Mouse (Mus musculus): ENCODE data around the gene Uts2. TPM values are rescaled to one million over a fixed set of nuclear protein-coding genes. Genes with fewer than 3 reads are reported as not detected.
A peak's percentile ranks its signal among the peaks of the same experiment; 100 is the strongest.

Uts2 gene
- polyA plus RNA-seq, 1 experiment from 2014 or later = not detected

GRCm38 (mm10) chr4:150965555-150965951 lies 31.3 kb upstream of the Uts2 start:
- Histone ChIP-seq H3K9ac (ENCODE audit: low read depth, low read length) (no peak overlapping the region), H3K4me3 (ENCODE audit: low read depth, low read length) (no peak overlapping the region), H3K27ac (ENCODE audit: low read depth, low read length) (no peak overlapping the region), H3K9me3 (ENCODE audit: control insufficient read depth, low read length) (no peaks in the 10 kb centered on the region), H3K36me3 (ENCODE audit: control insufficient read depth, insufficient read depth, low read length) (no peaks in the 10 kb centered on the region), H3K4me2 (no peak overlapping the region), H3K27me3 (replicated peaks; ENCODE audit: control insufficient read depth, insufficient read depth, low read length) (no peaks in the 10 kb centered on the region), H3K4me1 (replicated peaks; ENCODE audit: control insufficient read depth, insufficient read depth, low read length) (no peaks in the 10 kb centered on the region)
- DNase-seq (ENCODE audit: low spot score) (no peak), ATAC-seq (replicated peaks; ENCODE audit: low FRiP score) (no peak)
- 62% methylated on average over 11 of the region's 11 CpGs for WGBS

GRCm38 (mm10) chr4:150966556-150966955 lies 30.3 kb upstream of the Uts2 start:
- no peak overlapping the region for H3K9ac ChIP-seq (ENCODE audit: low read depth, low read length)
- no peaks in the 10 kb centered on the region for H3K36me3 ChIP-seq (ENCODE audit: control insufficient read depth, insufficient read depth, low read length)
- WGBS = 13% methylated on average over 7 of the region's 7 CpGs
- no peak overlapping the region for H3K4me2 ChIP-seq
- peak; percentile 51 for DNase-seq (ENCODE audit: low spot score)
- H3K4me1 ChIP-seq (replicated peaks; ENCODE audit: control insufficient read depth, insufficient read depth, low read length) = no peaks in the 10 kb centered on the region
- no peaks in the 10 kb centered on the region for H3K27me3 ChIP-seq (replicated peaks; ENCODE audit: control insufficient read depth, insufficient read depth, low read length)
- ATAC-seq (replicated peaks; ENCODE audit: low FRiP score) = no peak
- H3K4me3 ChIP-seq (ENCODE audit: low read depth, low read length) = no peak overlapping the region
- no peak overlapping the region for H3K27ac ChIP-seq (ENCODE audit: low read depth, low read length)
- H3K9me3 ChIP-seq (ENCODE audit: control insufficient read depth, low read length) = no peaks in the 10 kb centered on the region

- 77% methylated on average over 8 of the region's 8 CpGs for WGBS
Measured at GRCm38 (mm10) chr4:150968956-150969355, 27.9 kb upstream of the Uts2 start.

GRCm38 (mm10) chr4:150973264-150973663 lies 23.6 kb upstream of the Uts2 start:
- DNase-seq (ENCODE audit: low spot score) = no peak
- no peak overlapping the region for H3K4me2 ChIP-seq
- H3K9ac ChIP-seq (ENCODE audit: low read depth, low read length) = no peak overlapping the region
- no peaks in the 10 kb centered on the region for H3K27me3 ChIP-seq (replicated peaks; ENCODE audit: control insufficient read depth, insufficient read depth, low read length)
- H3K9me3 ChIP-seq (ENCODE audit: control insufficient read depth, low read length) = no peaks in the 10 kb centered on the region
- no peak overlapping the region for H3K27ac ChIP-seq (ENCODE audit: low read depth, low read length)
- H3K36me3 ChIP-seq (ENCODE audit: control insufficient read depth, insufficient read depth, low read length) = no peaks in the 10 kb centered on the region
- 79% methylated on average over 8 of the region's 8 CpGs for WGBS
- H3K4me3 ChIP-seq (ENCODE audit: low read depth, low read length) = no peak overlapping the region
- no peaks in the 10 kb centered on the region for H3K4me1 ChIP-seq (replicated peaks; ENCODE audit: control insufficient read depth, insufficient read depth, low read length)
- no peak for ATAC-seq (replicated peaks; ENCODE audit: low FRiP score)

More at GRCm38 (mm10) chr4:150968956-150969355, 27.9 kb upstream of the Uts2 start:
- Histone ChIP-seq H3K9me3 (ENCODE audit: control insufficient read depth, low read length) (no peaks in the 10 kb centered on the region), H3K9ac (ENCODE audit: low read depth, low read length) (no peak overlapping the region), H3K27me3 (replicated peaks; ENCODE audit: control insufficient read depth, insufficient read depth, low read length) (no peaks in the 10 kb centered on the region), H3K4me2 (no peak overlapping the region), H3K36me3 (ENCODE audit: control insufficient read depth, insufficient read depth, low read length) (no peaks in the 10 kb centered on the region), H3K4me3 (ENCODE audit: low read depth, low read length) (no peak overlapping the region), H3K4me1 (replicated peaks; ENCODE audit: control insufficient read depth, insufficient read depth, low read length) (no peaks in the 10 kb centered on the region), H3K27ac (ENCODE audit: low read depth, low read length) (no peak overlapping the region)
- no peak for ATAC-seq (replicated peaks; ENCODE audit: low FRiP score)
- DNase-seq (ENCODE audit: low spot score) = no peak

GRCm38 (mm10) chr4:150975145-150975544 lies 21.8 kb upstream of the Uts2 start:
- Histone ChIP-seq H3K9ac (ENCODE audit: low read depth, low read length) (no peak overlapping the region), H3K4me1 (replicated peaks; ENCODE audit: control insufficient read depth, insufficient read depth, low read length) (no peaks in the 10 kb centered on the region), H3K9me3 (ENCODE audit: control insufficient read depth, low read length) (no peaks in the 10 kb centered on the region), H3K4me3 (ENCODE audit: low read depth, low read length) (no peak overlapping the region), H3K27me3 (replicated peaks; ENCODE audit: control insufficient read depth, insufficient read depth, low read length) (no peaks in the 10 kb centered on the region), H3K27ac (ENCODE audit: low read depth, low read length) (no peak overlapping the region), H3K4me2 (no peak overlapping the region), H3K36me3 (ENCODE audit: control insufficient read depth, insufficient read depth, low read length) (no peaks in the 10 kb centered on the region)
- 28% methylated on average over 1 of the region's 1 CpGs for WGBS
- ATAC-seq (replicated peaks; ENCODE audit: low FRiP score) (no peak), DNase-seq (ENCODE audit: low spot score) (no peak)

GRCm38 (mm10) chr4:150978156-150978910 lies 18.6 kb upstream of the Uts2 start:
- no peak overlapping the region for H3K9ac ChIP-seq (ENCODE audit: low read depth, low read length)
- ATAC-seq (replicated peaks; ENCODE audit: low FRiP score) = no peak

GRCm38 (mm10) chr4:150979455-150979854 lies 17.4 kb upstream of the Uts2 start:
- Histone ChIP-seq H3K36me3 (ENCODE audit: control insufficient read depth, insufficient read depth, low read length) (no peaks in the 10 kb centered on the region), H3K27me3 (replicated peaks; ENCODE audit: control insufficient read depth, insufficient read depth, low read length) (no peaks in the 10 kb centered on the region), H3K27ac (ENCODE audit: low read depth, low read length) (no peak overlapping the region), H3K9ac (ENCODE audit: low read depth, low read length) (no peak overlapping the region), H3K4me1 (replicated peaks; ENCODE audit: control insufficient read depth, insufficient read depth, low read length) (no peaks in the 10 kb centered on the region), H3K9me3 (ENCODE audit: control insufficient read depth, low read length) (no peaks in the 10 kb centered on the region), H3K4me3 (ENCODE audit: low read depth, low read length) (no peak overlapping the region), H3K4me2 (no peak overlapping the region)
- DNase-seq (ENCODE audit: low spot score) = no peak
- 73% methylated on average over 9 of the region's 9 CpGs for WGBS
- no peak for ATAC-seq (replicated peaks; ENCODE audit: low FRiP score)

More at GRCm38 (mm10) chr4:150978156-150978910, 18.6 kb upstream of the Uts2 start:
- Histone ChIP-seq H3K36me3 (ENCODE audit: control insufficient read depth, insufficient read depth, low read length) (no peaks in the 10 kb centered on the region), H3K27ac (ENCODE audit: low read depth, low read length) (no peak overlapping the region), H3K27me3 (replicated peaks; ENCODE audit: control insufficient read depth, insufficient read depth, low read length) (no peaks in the 10 kb centered on the region), H3K4me3 (ENCODE audit: low read depth, low read length) (no peak overlapping the region), H3K4me2 (no peak overlapping the region), H3K9me3 (ENCODE audit: control insufficient read depth, low read length) (no peaks in the 10 kb centered on the region), H3K4me1 (replicated peaks; ENCODE audit: control insufficient read depth, insufficient read depth, low read length) (no peaks in the 10 kb centered on the region)
- 87% methylated on average over 21 of the region's 21 CpGs for WGBS
- no peak for DNase-seq (ENCODE audit: low spot score)

GRCm38 (mm10) chr4:150980153-150980552 lies 16.7 kb upstream of the Uts2 start:
- no peak for ATAC-seq (replicated peaks; ENCODE audit: low FRiP score)
- H3K36me3 ChIP-seq (ENCODE audit: control insufficient read depth, insufficient read depth, low read length) = no peaks in the 10 kb centered on the region

GRCm38 (mm10) chr4:150990148-150990547 lies 6.7 kb upstream of the Uts2 start:
- DNase-seq (ENCODE audit: low spot score) (no peak), ATAC-seq (replicated peaks; ENCODE audit: low FRiP score) (no peak)
- H3K27ac ChIP-seq (ENCODE audit: low read depth, low read length) = no peak overlapping the region
- no peaks in the 10 kb centered on the region for H3K9me3 ChIP-seq (ENCODE audit: control insufficient read depth, low read length)
- no peak overlapping the region for H3K4me2 ChIP-seq
- no peaks in the 10 kb centered on the region for H3K27me3 ChIP-seq (replicated peaks; ENCODE audit: control insufficient read depth, insufficient read depth, low read length)
- no peaks in the 10 kb centered on the region for H3K4me1 ChIP-seq (replicated peaks; ENCODE audit: control insufficient read depth, insufficient read depth, low read length)
- H3K9ac ChIP-seq (ENCODE audit: low read depth, low read length) = no peak overlapping the region
- 41% methylated on average over 6 of the region's 6 CpGs for WGBS
- no peaks in the 10 kb centered on the region for H3K36me3 ChIP-seq (ENCODE audit: control insufficient read depth, insufficient read depth, low read length)
- H3K4me3 ChIP-seq (ENCODE audit: low read depth, low read length) = no peak overlapping the region

More at GRCm38 (mm10) chr4:150980153-150980552, 16.7 kb upstream of the Uts2 start:
- Histone ChIP-seq H3K4me2 (no peak overlapping the region), H3K27me3 (replicated peaks; ENCODE audit: control insufficient read depth, insufficient read depth, low read length) (no peaks in the 10 kb centered on the region), H3K4me3 (ENCODE audit: low read depth, low read length) (no peak overlapping the region), H3K9ac (ENCODE audit: low read depth, low read length) (no peak overlapping the region), H3K27ac (ENCODE audit: low read depth, low read length) (no peak overlapping the region), H3K4me1 (replicated peaks; ENCODE audit: control insufficient read depth, insufficient read depth, low read length) (no peaks in the 10 kb centered on the region), H3K9me3 (ENCODE audit: control insufficient read depth, low read length) (no peaks in the 10 kb centered on the region)
- 78% methylated on average over 5 of the region's 5 CpGs for WGBS
- DNase-seq (ENCODE audit: low spot score) = no peak
